Mouse (Mus musculus) thymus, adult 2 months (tissue): ENCODE measurements around the gene Pip4k2c.

Experiments
- CTCF ChIP-seq: fragments of 200-500 bp; IDR thresholded peaks from 2 replicates; pipeline ENCODE4 v1.5.1; 2012; ENCODE audit warnings: mild to moderate bottlenecking, control low read depth, low read length, moderate library complexity, borderline replicate concordance; ENCODE audit not compliant: control insufficient read depth, poor library complexity, insufficient read depth; ENCODE audit errors: extremely low read depth
- POLR2A ChIP-seq: fragments of 200-500 bp; IDR thresholded peaks from 2 replicates; pipeline ENCODE4 v1.6.1; 2012; ENCODE audit warnings: mild to moderate bottlenecking, low read length, control low read depth, moderate library complexity; ENCODE audit not compliant: control insufficient read depth, poor library complexity, insufficient read depth; ENCODE audit errors: extremely low read depth

- TF ChIP-seq CTCF (no peak), POLR2A (no peak)
Observed at GRCm38 (mm10) chr10:127209928-127210570, 1.3 kb downstream of the Pip4k2c start.
